Mouse (Mus musculus): ENCODE measurements at regions not wholly inside any gene's neighbourhood (a gene's known extent, or its start where the extent isn't known, plus 50 kb on each side); places are given as distances from the start of the nearest gene placed in this dataset.

DNA sequence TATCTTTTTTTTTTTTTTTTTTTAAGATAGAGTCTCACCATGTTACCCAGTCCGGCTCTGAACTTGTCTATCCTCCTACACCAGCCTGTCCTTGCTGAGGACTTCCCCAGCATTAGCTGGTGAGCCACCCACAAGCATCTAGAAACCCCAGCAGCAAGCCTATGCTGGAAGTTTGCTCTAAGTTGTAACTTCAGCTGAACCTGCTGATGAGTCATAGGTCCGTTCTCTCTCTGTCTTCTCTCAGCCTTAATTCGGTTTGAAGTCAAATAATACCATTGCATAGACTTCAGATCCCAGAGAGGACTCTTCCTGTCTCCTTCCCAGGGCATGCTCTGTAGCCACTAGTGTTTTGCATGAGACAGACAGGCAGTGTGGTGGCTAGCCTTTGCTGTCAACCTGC lies 68.3 kb upstream of the Myrip start:
- no peak for DNase-seq

- peak; percentile 59 for DNase-seq
Measured at GRCm38 (mm10) chr9:120235054-120235453, 66.3 kb upstream of the Myrip start.

DNA sequence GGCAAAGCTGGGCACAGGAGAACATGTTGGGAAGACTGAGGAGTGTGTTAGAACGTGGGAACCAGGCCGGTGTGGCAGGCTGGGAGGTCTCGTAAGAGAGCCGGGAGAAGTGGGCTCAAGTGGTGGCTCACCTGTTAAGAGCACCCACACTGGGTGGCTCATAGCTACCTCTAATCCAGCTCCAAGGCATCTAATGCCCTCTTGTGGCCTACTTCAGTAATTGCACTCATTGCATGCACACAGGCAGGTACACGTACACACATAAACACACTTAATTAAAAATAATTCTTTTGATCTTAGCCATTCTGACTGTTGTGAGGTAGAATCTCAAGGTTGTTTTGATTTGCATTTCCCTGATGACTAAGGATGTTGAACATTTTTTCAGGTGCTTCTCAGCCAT lies 55.9 kb upstream of the Myrip start:
- DNase-seq, result no peak

GRCm38 (mm10) chr9:120248728-120249127 lies 52.6 kb upstream of the Myrip start:
- no peak for DNase-seq

Measured in kidney, postnatal 10 days (tissue).